Mouse (Mus musculus): ENCODE results near the gene Pqlc3. TPM values are rescaled to one million over a fixed set of nuclear protein-coding genes. Genes with fewer than 3 reads are reported as not detected.

Pqlc3 gene
- polyA plus RNA-seq, 1 experiment, result 73.8 TPM

DNA sequence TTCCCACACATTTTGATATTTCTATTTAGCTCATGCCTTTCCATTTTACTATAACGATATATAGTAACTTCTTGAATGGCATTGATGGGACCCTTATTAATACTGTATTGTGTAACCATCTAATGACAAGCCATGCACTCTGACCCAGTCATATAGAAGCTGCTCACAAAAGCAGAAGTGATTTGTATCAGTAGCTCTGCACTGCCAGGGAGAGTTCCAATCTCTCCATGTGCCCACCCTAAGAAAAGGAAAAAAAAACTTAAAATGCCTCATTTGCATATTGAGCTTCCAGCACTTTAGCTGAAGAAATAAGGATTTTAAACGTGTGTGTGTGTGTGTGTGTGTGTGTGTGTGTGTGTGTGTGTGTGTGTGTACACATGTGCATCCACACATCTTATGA is 7.9 kb downstream of the Pqlc3 start:
- TF ChIP-seq CTCF (IDR thresholded peaks at IDR 0.05; ENCODE audit: insufficient read depth, low read length) (no peak), POLR2A (IDR thresholded peaks at IDR 0.05; ENCODE audit: borderline replicate concordance, extremely low read depth, low read depth, low read length) (no peak)
- Histone ChIP-seq H3K4me3 (replicated peaks; ENCODE audit: extremely low read depth, low read depth, low read length) (no peak overlapping the region), H3K4me1 (ENCODE audit: control insufficient read depth, insufficient read depth, low read length) (no peaks in the 10 kb centered on the region)
- 89% methylated on average over 2 of the region's 2 CpGs for WGBS
- DNase-seq, result no peak

DNA sequence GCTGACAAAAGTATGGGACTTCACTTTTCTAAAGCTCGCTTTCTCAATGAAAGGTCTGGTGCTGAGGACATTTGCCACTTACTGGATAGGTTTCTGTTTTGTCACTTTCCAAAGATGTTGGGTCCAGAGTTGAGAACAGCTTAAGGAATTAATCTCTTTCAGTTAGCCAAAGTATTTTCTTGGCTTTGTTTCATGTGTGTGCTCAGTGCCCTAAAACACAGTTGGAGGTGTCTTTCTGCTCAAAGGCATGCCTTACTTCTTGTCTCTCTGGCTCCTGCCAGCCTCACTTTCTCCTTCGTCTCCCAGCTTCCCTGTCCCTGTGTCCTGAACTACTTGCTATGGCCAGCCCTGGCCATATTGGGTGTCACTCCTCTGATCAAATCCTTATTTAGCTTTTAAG is 8.8 kb downstream of the Pqlc3 start:
- DNase-seq, result no peak
- Histone ChIP-seq H3K4me1 (ENCODE audit: control insufficient read depth, insufficient read depth, low read length) (no peaks in the 10 kb centered on the region), H3K4me3 (replicated peaks; ENCODE audit: extremely low read depth, low read depth, low read length) (no peak overlapping the region)
- WGBS, result 87% methylated on average over 2 of the region's 2 CpGs
- TF ChIP-seq POLR2A (IDR thresholded peaks at IDR 0.05; ENCODE audit: borderline replicate concordance, extremely low read depth, low read depth, low read length), result no peak
- TF ChIP-seq CTCF (IDR thresholded peaks at IDR 0.05; ENCODE audit: insufficient read depth, low read length), result no peak

- 93% methylated on average over 1 of the region's 1 CpGs for WGBS
- H3K4me3 ChIP-seq (replicated peaks; ENCODE audit: extremely low read depth, low read depth, low read length), result no peak overlapping the region
- no peaks in the 10 kb centered on the region for H3K4me1 ChIP-seq (ENCODE audit: control insufficient read depth, insufficient read depth, low read length)
- DNase-seq, result no peak
- TF ChIP-seq CTCF (IDR thresholded peaks at IDR 0.05; ENCODE audit: insufficient read depth, low read length), result peak; percentile 17; the same call in 1 of the 2 replicates
- TF ChIP-seq POLR2A (IDR thresholded peaks at IDR 0.05; ENCODE audit: borderline replicate concordance, extremely low read depth, low read depth, low read length), result no peak
These were observed 14.4 kb downstream of the Pqlc3 start for GRCm38 (mm10) chr12:16985778-16986177.

DNA sequence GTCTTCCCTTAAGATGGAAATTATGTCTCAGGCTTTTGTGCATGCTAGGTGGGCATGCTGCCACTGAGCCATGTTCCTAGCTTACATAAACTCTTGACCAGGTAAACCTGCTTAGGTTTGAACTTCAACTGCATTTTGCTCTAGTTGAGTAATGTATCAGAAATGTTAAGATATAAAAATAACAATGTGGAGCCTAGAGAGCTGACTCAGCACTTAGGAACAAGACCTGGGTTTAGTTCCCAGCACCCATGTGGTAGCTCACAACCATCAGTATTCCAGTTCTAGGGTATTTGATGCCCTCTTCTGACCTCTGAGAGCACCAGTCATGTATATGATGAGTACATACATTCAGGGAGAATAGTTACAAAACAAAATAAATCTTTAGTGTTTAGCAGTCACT is 23.1 kb downstream of the Pqlc3 start:
- Histone ChIP-seq H3K4me1 (ENCODE audit: control insufficient read depth, insufficient read depth, low read length) (no peaks in the 10 kb centered on the region), H3K4me3 (replicated peaks; ENCODE audit: extremely low read depth, low read depth, low read length) (no peak overlapping the region)
- no peak for DNase-seq
- no peak for TF ChIP-seq POLR2A (IDR thresholded peaks at IDR 0.05; ENCODE audit: borderline replicate concordance, extremely low read depth, low read depth, low read length)
- TF ChIP-seq CTCF (IDR thresholded peaks at IDR 0.05; ENCODE audit: insufficient read depth, low read length), result no peak

DNA sequence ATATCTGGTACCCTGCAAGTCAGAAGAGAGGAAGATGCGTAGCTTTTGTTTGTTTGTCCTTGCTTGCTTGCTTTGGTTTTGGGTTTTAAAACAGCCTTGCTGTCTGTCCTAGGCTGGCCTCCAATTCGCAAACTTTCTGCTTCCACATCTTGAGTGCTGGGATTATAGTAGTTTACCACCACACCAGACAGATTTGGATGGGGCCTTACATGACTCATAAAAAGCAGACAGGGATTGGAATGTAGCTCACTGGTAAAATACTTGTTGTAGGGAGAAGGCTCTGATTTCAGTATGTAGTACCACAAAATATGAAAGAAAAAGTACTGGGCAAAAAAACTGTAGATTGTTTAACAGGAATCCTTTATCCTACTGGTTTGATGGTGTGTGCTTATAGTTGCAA is 33.4 kb downstream of the Pqlc3 start:
- H3K4me1 ChIP-seq (ENCODE audit: control insufficient read depth, insufficient read depth, low read length), result no peaks in the 10 kb centered on the region
- 95% methylated on average over 2 of the region's 2 CpGs for WGBS
- DNase-seq, result no peak
- no peak for TF ChIP-seq POLR2A (IDR thresholded peaks at IDR 0.05; ENCODE audit: borderline replicate concordance, extremely low read depth, low read depth, low read length)
- no peak for TF ChIP-seq CTCF (IDR thresholded peaks at IDR 0.05; ENCODE audit: insufficient read depth, low read length)
- no peak overlapping the region for H3K4me3 ChIP-seq (replicated peaks; ENCODE audit: extremely low read depth, low read depth, low read length)

DNA sequence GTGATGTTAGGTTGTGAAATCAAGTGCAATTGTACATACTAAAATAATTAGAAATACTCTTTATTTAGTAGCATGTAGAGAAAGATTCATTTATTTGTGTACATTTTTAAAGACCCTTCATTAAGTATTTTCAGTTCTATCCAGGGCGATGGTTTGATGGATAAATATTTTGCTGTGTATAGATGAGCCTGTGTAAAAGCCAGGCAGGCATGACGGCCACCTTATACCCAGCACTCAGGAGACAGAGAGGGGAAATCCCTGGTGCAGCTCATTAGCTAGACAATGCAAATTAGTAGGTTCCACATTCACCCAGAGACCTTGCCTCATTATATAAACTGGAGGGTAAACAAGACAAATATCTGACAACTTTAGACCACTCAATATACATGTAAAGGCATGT is 36.9 kb downstream of the Pqlc3 start:
- no peak overlapping the region for H3K4me3 ChIP-seq (replicated peaks; ENCODE audit: extremely low read depth, low read depth, low read length)
- TF ChIP-seq POLR2A (IDR thresholded peaks at IDR 0.05; ENCODE audit: borderline replicate concordance, extremely low read depth, low read depth, low read length) (no peak), CTCF (IDR thresholded peaks at IDR 0.05; ENCODE audit: insufficient read depth, low read length) (no peak)
- H3K4me1 ChIP-seq (ENCODE audit: control insufficient read depth, insufficient read depth, low read length), result no peaks in the 10 kb centered on the region
- 81% methylated on average over 2 of the region's 2 CpGs for WGBS
- no peak for DNase-seq

- Histone ChIP-seq H3K4me1 (ENCODE audit: control insufficient read depth, insufficient read depth, low read length) (no peaks in the 10 kb centered on the region), H3K4me3 (replicated peaks; ENCODE audit: extremely low read depth, low read depth, low read length) (no peak overlapping the region)
- WGBS, result 50% methylated on average over 1 of the region's 1 CpGs
- TF ChIP-seq POLR2A (IDR thresholded peaks at IDR 0.05; ENCODE audit: borderline replicate concordance, extremely low read depth, low read depth, low read length), result no peak
- TF ChIP-seq CTCF (IDR thresholded peaks at IDR 0.05; ENCODE audit: insufficient read depth, low read length), result 0 out of 2 replicates have a peak, but pooled peaks have one; percentile 8
- DNase-seq, result no peak
These were observed 41.4 kb downstream of the Pqlc3 start for GRCm38 (mm10) chr12:16958851-16959250.

GRCm38 (mm10) chr12:16948239-16948638 is 52.0 kb downstream of the Pqlc3 start:
- DNase-seq, result no peak
- TF ChIP-seq POLR2A (IDR thresholded peaks at IDR 0.05; ENCODE audit: borderline replicate concordance, extremely low read depth, low read depth, low read length) (no peak), CTCF (IDR thresholded peaks at IDR 0.05; ENCODE audit: insufficient read depth, low read length) (no peak)
- Histone ChIP-seq H3K4me3 (replicated peaks; ENCODE audit: extremely low read depth, low read depth, low read length) (no peak overlapping the region), H3K4me1 (ENCODE audit: control insufficient read depth, insufficient read depth, low read length) (no peaks in the 10 kb centered on the region)
- 67% methylated on average over 6 of the region's 6 CpGs for WGBS

DNA sequence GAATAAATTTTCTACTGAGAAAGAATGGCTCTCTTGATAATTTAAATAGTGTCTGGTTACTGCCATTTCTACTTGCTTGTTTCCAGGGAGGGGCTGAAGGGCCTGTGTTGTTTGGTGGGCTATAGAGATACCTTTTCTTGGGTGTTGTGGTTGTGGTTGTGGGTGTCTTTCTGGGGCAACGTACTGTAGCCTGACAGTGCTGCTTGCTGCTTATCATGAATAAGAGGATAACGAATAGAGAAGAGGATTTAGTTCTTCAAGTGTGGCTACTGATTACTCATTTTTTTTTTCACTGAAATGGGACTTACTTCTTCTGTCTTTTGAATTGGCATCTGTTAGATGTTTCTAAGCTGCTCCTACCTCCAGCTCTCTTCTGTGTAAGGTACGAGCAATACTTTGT is 58.2 kb downstream of the Pqlc3 start:
- TF ChIP-seq POLR2A (IDR thresholded peaks at IDR 0.05; ENCODE audit: borderline replicate concordance, extremely low read depth, low read depth, low read length) (no peak), CTCF (IDR thresholded peaks at IDR 0.05; ENCODE audit: insufficient read depth, low read length) (no peak)
- H3K4me3 ChIP-seq (replicated peaks; ENCODE audit: extremely low read depth, low read depth, low read length), result no peak overlapping the region
- no peaks in the 10 kb centered on the region for H3K4me1 ChIP-seq (ENCODE audit: control insufficient read depth, insufficient read depth, low read length)
- DNase-seq, result no peak
- WGBS, result 77% methylated on average over 3 of the region's 3 CpGs

Other genes starting within 250 kb of the Pqlc3 start
- 0.64 and 1.2 TPM in 2 replicates for gene Greb1, start 199.5 kb downstream of the Pqlc3 start, polyA plus RNA-seq (2012; rRNA removed)
- gene E2f6, start 189.4 kb downstream of the Pqlc3 start, polyA plus RNA-seq (2012; rRNA removed), result 13.6 and 15.1 TPM in 2 replicates
- gene Rock2, start 105.5 kb downstream of the Pqlc3 start, polyA plus RNA-seq (2012; rRNA removed), result 6.5 and 11.4 TPM in 2 replicates
- gene 2410004P03Rik, start 11.3 kb upstream of the Pqlc3 start, polyA plus RNA-seq (2012; rRNA removed), result 11.2 and 15.0 TPM in 2 replicates
- gene Kcnf1, start 176.5 kb upstream of the Pqlc3 start, polyA plus RNA-seq (2012; rRNA removed), result 0.85 and 1.0 TPM in 2 replicates

Measured in lung, adult 2 months (tissue).